Mouse (Mus musculus) stomach, postnatal 0 days (tissue): Measurements from ENCODE around the gene Cntnap2. TPM values are rescaled to one million over a fixed set of nuclear protein-coding genes. Genes with fewer than 3 reads are reported as not detected.

Source experiments
- ATAC-seq: fragments of 200-750 bp; cut with Nextera tagmentation; 2 replicates; pipeline ENCODE4 v1.8.0; 2017; ENCODE audit not compliant: low FRiP score, low TSS enrichment
- DNase-seq: peaks from one replicate; pipeline ENCODE4 v3.0.0-alpha.2; 2016; ENCODE audit warnings: low spot score
- H3K27ac ChIP-seq: fragments of 300-500 bp; sonication (generic); replicated peaks from 2 replicates; pipeline ENCODE4 v1.5.1; 2014; ENCODE audit warnings: mild to moderate bottlenecking, control low read depth
- H3K27me3 ChIP-seq: fragments of 300-500 bp; sonication (generic); 2 replicates; pipeline ENCODE4 v1.6.1; 2014; ENCODE audit warnings: low read length; ENCODE audit not compliant: control insufficient read depth, insufficient read depth
- H3K36me3 ChIP-seq: fragments of 300-500 bp; sonication (generic); 2 replicates; pipeline ENCODE4 v1.6.1; 2014; ENCODE audit warnings: low read length, mixed read lengths; ENCODE audit not compliant: control insufficient read depth, insufficient read depth
- H3K4me1 ChIP-seq: fragments of 300-500 bp; sonication (generic); replicated peaks from 2 replicates; pipeline ENCODE4 v1.6.1; 2014; ENCODE audit warnings: antibody characterized with exemption; ENCODE audit not compliant: control insufficient read depth, insufficient read depth
- H3K4me2 ChIP-seq: fragments of 300-500 bp; sonication (generic); replicated peaks from 2 replicates; pipeline ENCODE4 v1.6.1; 2014; ENCODE audit warnings: low read depth, mild to moderate bottlenecking, control low read depth, moderate library complexity
- H3K4me3 ChIP-seq: fragments of 300-500 bp; sonication (generic); 2 replicates; pipeline ENCODE4 v1.5.1; 2014; ENCODE audit warnings: low read depth, low read length, control low read depth
- H3K9ac ChIP-seq: fragments of 300-500 bp; sonication (generic); 2 replicates; pipeline ENCODE4 v1.6.1; 2014; ENCODE audit warnings: mild to moderate bottlenecking, low read length, control low read depth, mixed read lengths
- H3K9me3 ChIP-seq: fragments of 300-500 bp; sonication (generic); 2 replicates; pipeline ENCODE4 v1.6.1; 2016; ENCODE audit warnings: low read length; ENCODE audit not compliant: control insufficient read depth
- CTCF ChIP-seq: IDR thresholded peaks from 2 replicates; pipeline ENCODE4 v1.5.1; 2016; ENCODE audit warnings: antibody characterized with exemption, low read depth, mild to moderate bottlenecking, moderate library complexity
- EP300 ChIP-seq: optimal IDR thresholded peaks from 2 replicates; pipeline ENCODE3; 2016; ENCODE audit warnings: antibody characterized with exemption
- WGBS: fragments of 180-500 bp; shearing (Covaris S2); extraction: QIAGEN DNeasy Blood & Tissue Kit; methylation state at CpG from one replicate; pipeline ENCODE4 v1.1.7; 2014; 5-methylcytosine and 5-hydroxymethylcytosine counted together
- polyA plus RNA-seq: library from polyadenylated mRNA; unstranded; fragments of >200 nt; fragmentation: Nextera tagmentation; extraction: Ambion mirVana; gene quantifications from 2 replicates; pipeline ENCODE4 v1.2.1, GENCODE M21; 2015

Cntnap2 gene
- polyA plus RNA-seq, 1 experiment from 2014 or later: 0.55 TPM

DNA sequence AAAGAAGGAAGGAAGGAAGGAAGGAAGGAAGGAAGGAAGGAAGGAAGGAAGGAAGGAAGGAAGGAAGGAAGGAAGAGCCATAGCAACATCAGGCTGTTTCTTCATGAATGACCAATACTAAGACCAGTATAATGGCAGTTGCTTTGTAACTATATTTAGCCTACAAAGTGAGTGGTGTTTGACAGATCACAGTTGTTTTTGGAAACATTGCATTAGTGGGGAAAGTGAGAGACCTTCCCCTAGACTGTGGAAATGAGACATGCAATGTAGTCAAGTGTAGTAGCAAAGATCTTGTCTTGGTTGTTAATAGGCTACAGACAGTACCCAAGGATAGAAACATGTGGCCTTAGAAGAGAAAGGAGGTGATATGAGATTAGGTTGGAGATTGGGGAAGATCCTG, 895.6 kb downstream of the Cntnap2 start:
- no peaks in the 10 kb centered on the region for H3K9me3 ChIP-seq
- no peak overlapping the region for H3K4me2 ChIP-seq
- no peak overlapping the region for H3K27ac ChIP-seq
- no peaks in the 10 kb centered on the region for H3K4me1 ChIP-seq
- no peak for ATAC-seq
- H3K27me3 ChIP-seq: no peaks in the 10 kb centered on the region
- H3K36me3 ChIP-seq: no peaks in the 10 kb centered on the region
- TF ChIP-seq EP300: no peak
- no peak overlapping the region for H3K4me3 ChIP-seq
- DNase-seq: no peak
- no peak overlapping the region for H3K9ac ChIP-seq

DNA sequence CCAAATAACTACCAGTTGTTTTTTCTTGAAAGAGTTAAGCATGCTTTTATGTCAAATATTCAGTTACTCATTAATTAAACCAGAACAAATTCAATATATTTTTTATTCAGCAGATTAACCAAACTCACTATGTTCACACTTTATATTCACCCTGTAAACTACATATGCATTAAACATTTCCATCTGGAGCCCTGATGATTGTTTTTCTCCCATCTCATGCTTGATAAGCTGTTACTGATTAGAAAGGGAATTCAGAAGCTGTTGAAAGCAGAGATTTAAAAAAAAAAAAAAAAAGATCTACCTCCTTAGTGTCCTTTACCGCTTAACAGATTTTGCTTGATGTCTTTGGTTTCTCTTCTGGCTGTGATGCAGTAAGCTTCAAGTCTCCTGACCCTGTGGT, 905.3 kb downstream of the Cntnap2 start:
- Histone ChIP-seq H3K36me3 (no peaks in the 10 kb centered on the region), H3K9ac (no peak overlapping the region), H3K4me2 (no peak overlapping the region), H3K9me3 (no peaks in the 10 kb centered on the region), H3K4me1 (no peaks in the 10 kb centered on the region), H3K27ac (no peak overlapping the region), H3K27me3 (no peaks in the 10 kb centered on the region), H3K4me3 (no peak overlapping the region)
- ATAC-seq: no peak
- no peak for DNase-seq
- TF ChIP-seq EP300 (no peak), CTCF (no peak)
- WGBS: 82% methylated on average over 1 of the region's 1 CpGs

DNA sequence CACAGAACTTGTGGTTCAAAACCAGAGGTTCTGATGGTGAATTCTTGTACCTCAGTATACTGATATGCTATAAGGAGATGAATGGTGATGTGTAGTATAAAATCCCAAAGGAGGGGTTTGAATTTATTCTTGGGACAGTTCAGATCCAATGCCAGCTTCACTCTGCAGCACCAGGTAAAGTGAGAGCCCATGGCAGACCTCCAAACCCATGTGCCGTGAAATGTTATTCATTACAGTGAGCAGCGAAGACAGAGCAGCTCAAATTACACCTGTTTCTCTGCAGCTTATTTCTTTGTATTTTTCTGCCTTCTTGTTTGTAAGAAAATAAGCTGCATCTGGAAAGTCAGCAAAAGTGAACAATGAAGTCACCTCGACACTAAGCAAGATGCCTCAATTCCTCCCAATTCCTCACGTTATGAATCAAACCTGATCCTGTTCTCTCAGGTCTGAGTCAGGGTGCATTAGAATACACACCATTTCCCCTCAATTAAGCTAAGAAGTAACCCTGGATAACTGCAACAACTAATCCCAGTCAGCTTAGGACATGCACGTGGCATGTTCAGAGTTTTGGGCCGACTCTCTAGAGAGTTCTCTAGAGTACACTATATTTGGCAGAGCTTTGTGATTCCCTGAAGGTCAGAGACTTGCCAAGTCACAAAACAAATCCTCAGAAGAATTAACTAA, 915.5 kb downstream of the Cntnap2 start:
- no peaks in the 10 kb centered on the region for H3K4me1 ChIP-seq
- H3K36me3 ChIP-seq: no peaks in the 10 kb centered on the region
- H3K9me3 ChIP-seq: no peaks in the 10 kb centered on the region
- TF ChIP-seq EP300 (no peak), CTCF (no peak)
- no peak overlapping the region for H3K4me3 ChIP-seq
- H3K9ac ChIP-seq: no peak overlapping the region
- 55% methylated on average over 6 of the region's 6 CpGs for WGBS
- no peaks in the 10 kb centered on the region for H3K27me3 ChIP-seq
- H3K4me2 ChIP-seq: no peak overlapping the region
- DNase-seq (no peak), ATAC-seq (no peak)
- H3K27ac ChIP-seq: no peak overlapping the region

DNA sequence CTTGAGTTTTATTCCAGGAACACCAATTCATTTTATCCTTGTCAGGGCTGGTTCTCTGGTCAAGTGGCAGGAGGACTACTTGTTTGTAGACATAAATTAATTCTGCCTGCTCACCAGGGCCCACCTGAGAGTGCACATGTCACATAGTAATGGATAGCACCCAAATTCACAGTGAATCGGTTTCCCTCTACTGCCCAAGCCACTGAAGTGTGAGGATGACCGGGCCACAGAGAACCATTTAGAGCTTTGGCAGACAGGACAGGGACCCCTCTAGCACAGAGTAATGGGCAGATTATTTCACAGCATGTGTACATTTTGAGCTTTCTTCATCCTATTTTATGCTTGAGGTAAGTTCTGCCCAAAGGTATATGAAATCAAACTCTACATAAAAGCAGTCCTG, 920.0 kb downstream of the Cntnap2 start:
- no peaks in the 10 kb centered on the region for H3K27me3 ChIP-seq
- no peak overlapping the region for H3K4me3 ChIP-seq
- H3K4me2 ChIP-seq: no peak overlapping the region
- DNase-seq: no peak
- 91% methylated on average over 2 of the region's 2 CpGs for WGBS
- no peak for ATAC-seq
- TF ChIP-seq EP300 (no peak), CTCF (no peak)
- H3K9ac ChIP-seq: no peak overlapping the region
- no peaks in the 10 kb centered on the region for H3K4me1 ChIP-seq
- H3K27ac ChIP-seq: no peak overlapping the region
- H3K36me3 ChIP-seq: no peaks in the 10 kb centered on the region
- no peaks in the 10 kb centered on the region for H3K9me3 ChIP-seq

DNA sequence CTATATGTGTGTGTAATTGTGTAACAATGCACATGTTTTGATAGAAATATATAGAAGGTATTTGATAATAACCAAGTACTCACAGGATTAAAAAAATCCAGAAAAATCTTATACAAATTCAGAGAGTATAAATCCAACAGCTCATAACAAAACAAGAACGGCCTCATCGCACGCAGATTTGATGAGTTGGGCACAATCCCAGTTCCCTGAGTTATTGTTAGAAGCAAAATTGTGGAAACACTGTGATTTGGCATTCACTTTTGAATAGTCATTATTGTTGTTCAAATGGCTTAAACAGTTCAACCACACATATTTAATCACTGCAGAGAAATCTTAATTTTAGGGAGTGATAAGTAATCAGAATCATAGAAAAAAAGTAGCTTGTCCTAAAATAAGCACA, 928.9 kb downstream of the Cntnap2 start:
- DNase-seq (no peak), ATAC-seq (no peak)
- H3K9ac ChIP-seq: no peak overlapping the region
- no peak overlapping the region for H3K27ac ChIP-seq
- H3K9me3 ChIP-seq: no peaks in the 10 kb centered on the region
- no peaks in the 10 kb centered on the region for H3K27me3 ChIP-seq
- no peaks in the 10 kb centered on the region for H3K36me3 ChIP-seq
- WGBS: 68% methylated on average over 3 of the region's 3 CpGs
- no peak overlapping the region for H3K4me2 ChIP-seq
- H3K4me1 ChIP-seq: no peaks in the 10 kb centered on the region
- no peak overlapping the region for H3K4me3 ChIP-seq
- no peak for TF ChIP-seq EP300
- no peak for TF ChIP-seq CTCF

DNA sequence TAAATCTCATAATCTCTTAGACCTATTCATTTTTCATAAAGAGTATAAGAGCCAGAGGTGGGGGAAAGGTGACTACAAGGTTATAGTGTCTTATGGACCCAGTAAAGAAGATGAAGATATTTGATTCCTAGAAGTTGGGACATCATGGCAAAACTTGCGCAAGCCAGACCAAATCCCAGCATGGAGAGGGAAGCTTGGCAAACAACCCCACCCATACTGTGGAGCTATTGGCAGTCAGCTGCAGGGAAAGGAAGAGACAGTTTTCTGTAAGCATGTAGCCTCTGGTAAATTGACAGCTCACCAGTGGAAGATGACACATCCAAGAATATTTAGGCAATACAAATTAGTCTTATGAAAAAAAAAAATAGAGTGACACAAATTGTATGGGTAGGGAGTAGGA, 931.9 kb downstream of the Cntnap2 start:
- no peak for DNase-seq
- 89% methylated on average over 1 of the region's 1 CpGs for WGBS
- no peak for ATAC-seq
- no peak overlapping the region for H3K9ac ChIP-seq
- H3K4me1 ChIP-seq: no peaks in the 10 kb centered on the region
- H3K4me3 ChIP-seq: no peak overlapping the region
- H3K9me3 ChIP-seq: no peaks in the 10 kb centered on the region
- no peaks in the 10 kb centered on the region for H3K36me3 ChIP-seq
- no peak overlapping the region for H3K27ac ChIP-seq
- H3K27me3 ChIP-seq: no peaks in the 10 kb centered on the region
- H3K4me2 ChIP-seq: no peak overlapping the region
- TF ChIP-seq EP300: no peak
